Mouse (Mus musculus) ES-Bruce4 (cell line): ENCODE results near the gene Bank1. TPM values are rescaled to one million over a fixed set of nuclear protein-coding genes. Genes with fewer than 3 reads are reported as not detected.

Experiments used
- H3K27ac ChIP-seq: 2 replicates; pipeline ENCODE4 v1.5.1; 2012; ENCODE audit warnings: low read length, inconsistent platforms; ENCODE audit not compliant: insufficient read depth
- H3K27me3 ChIP-seq: 2 replicates; pipeline ENCODE4 v1.6.1; 2012; ENCODE audit warnings: mild to moderate bottlenecking, low read length, inconsistent platforms; ENCODE audit not compliant: control insufficient read depth, poor library complexity, insufficient read depth, severe bottlenecking
- H3K36me3 ChIP-seq: 2 replicates; pipeline ENCODE4 v1.6.1; 2012; ENCODE audit warnings: inconsistent platforms, mild to moderate bottlenecking, low read length, moderate library complexity; ENCODE audit not compliant: control insufficient read depth, poor library complexity, insufficient read depth, severe bottlenecking
- H3K4me1 ChIP-seq: one replicate; pipeline ENCODE4 v1.8.1; 2011; ENCODE audit warnings: low read length; ENCODE audit not compliant: control insufficient read depth, insufficient read depth
- H3K4me3 ChIP-seq: 2 replicates; pipeline ENCODE4 v1.5.1; 2011; ENCODE audit warnings: low read depth, mild to moderate bottlenecking, low read length
- H3K9ac ChIP-seq: 2 replicates; pipeline ENCODE4 v1.6.1; 2012; ENCODE audit warnings: low read depth, mild to moderate bottlenecking, inconsistent platforms; ENCODE audit not compliant: poor library complexity, severe bottlenecking
- H3K9me3 ChIP-seq: replicated peaks from 2 replicates; pipeline ENCODE4 v1.6.1; 2012; ENCODE audit warnings: mild to moderate bottlenecking, low read length, inconsistent platforms; ENCODE audit not compliant: control insufficient read depth, poor library complexity, insufficient read depth, severe bottlenecking
- CTCF ChIP-seq: IDR thresholded peaks from one replicate; pipeline ENCODE4 v1.8.1; 2011; ENCODE audit warnings: low read depth, low read length
- EP300 ChIP-seq: IDR thresholded peaks from 2 replicates; pipeline ENCODE4 v1.6.1; 2011; ENCODE audit warnings: low read depth, low read length; ENCODE audit not compliant: insufficient read depth
- POLR2A ChIP-seq: IDR thresholded peaks from one replicate; pipeline ENCODE4 v1.8.1; 2011; ENCODE audit warnings: low read length; ENCODE audit not compliant: insufficient read depth
- polyA plus RNA-seq: library from polyadenylated mRNA; stranded (reverse); fragments of >200 nt; gene quantifications from 2 replicates; pipeline ENCODE4 v1.2.4, GENCODE M21; 2011; ENCODE audit warnings: low read depth; ENCODE audit not compliant: missing spikeins, insufficient read depth, insufficient read length

Bank1 gene
- not detected in 2 replicates for polyA plus RNA-seq

DNA sequence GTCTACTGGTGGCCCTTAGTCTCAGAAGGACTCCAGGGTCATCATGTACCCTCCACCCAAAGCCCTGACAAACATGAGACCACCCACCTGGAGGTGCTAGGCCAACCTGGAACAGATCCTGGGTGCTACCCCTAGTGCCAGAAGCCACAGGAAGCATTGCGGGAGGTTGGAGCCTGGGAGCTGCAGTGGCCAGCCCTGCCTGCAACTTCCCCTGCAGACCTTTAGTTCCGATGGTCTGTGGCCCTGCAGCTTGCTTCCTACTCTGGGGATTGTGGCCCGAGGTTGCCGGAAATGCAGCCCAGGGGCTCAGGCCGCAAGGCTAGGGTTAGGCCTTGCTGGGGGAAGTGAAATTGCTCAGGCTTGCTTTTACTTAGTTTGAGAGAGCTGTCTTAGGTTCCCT, at the start of gene Bank1:
Bank1 (minus strand) TSS at position 284 of the 400 bp plus-strand sequence.
- H3K36me3 ChIP-seq = no peaks in the 10 kb centered on the region
- H3K9me3 ChIP-seq = no peaks in the 10 kb centered on the region
- no peak within 1 kb of the TSS for H3K4me3 ChIP-seq
- TF ChIP-seq EP300 (no peak), CTCF (no peak), POLR2A (no peak)
- no peak within 1 kb of the TSS for H3K27ac ChIP-seq
- H3K9ac ChIP-seq = no peak within 1 kb of the TSS
- H3K27me3 ChIP-seq = no peaks in the 10 kb centered on the region
- no peaks in the 10 kb centered on the region for H3K4me1 ChIP-seq

DNA sequence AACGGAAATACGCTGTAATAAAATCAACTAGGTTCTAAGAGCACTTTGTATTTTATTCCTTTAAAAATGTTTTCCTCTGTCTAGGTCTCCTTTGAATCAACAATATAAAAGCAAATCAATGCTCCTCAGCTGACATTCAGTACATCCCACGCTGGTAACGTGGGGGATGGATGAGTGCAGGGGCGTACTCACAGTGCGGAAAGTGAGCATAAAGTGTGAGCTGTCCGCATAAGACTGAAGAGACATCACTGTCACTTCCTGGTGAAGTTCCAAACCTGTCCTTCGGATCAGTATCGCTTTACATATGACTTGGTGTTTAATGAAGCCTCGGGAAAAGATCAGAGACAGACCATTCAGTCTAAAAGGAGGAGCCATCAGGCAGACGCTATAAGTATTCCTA, 44.0 kb upstream of the Bank1 start:
- no peak for TF ChIP-seq EP300
- TF ChIP-seq POLR2A = no peak
- TF ChIP-seq CTCF = no peak
- no peak overlapping the region for H3K9ac ChIP-seq
- H3K4me1 ChIP-seq = no peaks in the 10 kb centered on the region
- no peaks in the 10 kb centered on the region for H3K9me3 ChIP-seq
- H3K4me3 ChIP-seq = no peak overlapping the region
- H3K36me3 ChIP-seq = no peaks in the 10 kb centered on the region
- H3K27ac ChIP-seq = no peak overlapping the region
- no peaks in the 10 kb centered on the region for H3K27me3 ChIP-seq

DNA sequence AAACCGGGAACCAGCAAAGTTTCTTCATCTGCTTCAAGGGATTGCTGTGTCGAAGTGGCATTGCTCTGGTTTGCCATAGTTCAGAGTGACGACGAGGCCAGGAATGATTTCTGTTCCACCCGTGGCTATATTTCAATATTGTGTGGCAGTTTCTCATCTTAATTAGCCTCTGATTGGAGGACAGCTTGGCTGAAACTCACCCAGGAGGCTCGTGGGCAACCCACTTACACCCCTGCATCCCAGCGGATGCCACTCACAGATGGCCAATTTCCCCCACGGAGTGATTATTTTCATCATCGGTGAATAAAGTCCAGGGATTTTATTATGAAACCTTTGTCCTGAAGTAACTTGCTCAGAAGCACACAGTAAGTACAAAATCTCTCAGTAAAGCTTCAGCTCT, 43.6 kb upstream of the Bank1 start:
- no peaks in the 10 kb centered on the region for H3K36me3 ChIP-seq
- no peak overlapping the region for H3K9ac ChIP-seq
- no peaks in the 10 kb centered on the region for H3K4me1 ChIP-seq
- no peak for TF ChIP-seq EP300
- no peak for TF ChIP-seq POLR2A
- no peak for TF ChIP-seq CTCF
- H3K27ac ChIP-seq = no peak overlapping the region
- no peaks in the 10 kb centered on the region for H3K27me3 ChIP-seq
- no peak overlapping the region for H3K4me3 ChIP-seq
- H3K9me3 ChIP-seq = no peaks in the 10 kb centered on the region

DNA sequence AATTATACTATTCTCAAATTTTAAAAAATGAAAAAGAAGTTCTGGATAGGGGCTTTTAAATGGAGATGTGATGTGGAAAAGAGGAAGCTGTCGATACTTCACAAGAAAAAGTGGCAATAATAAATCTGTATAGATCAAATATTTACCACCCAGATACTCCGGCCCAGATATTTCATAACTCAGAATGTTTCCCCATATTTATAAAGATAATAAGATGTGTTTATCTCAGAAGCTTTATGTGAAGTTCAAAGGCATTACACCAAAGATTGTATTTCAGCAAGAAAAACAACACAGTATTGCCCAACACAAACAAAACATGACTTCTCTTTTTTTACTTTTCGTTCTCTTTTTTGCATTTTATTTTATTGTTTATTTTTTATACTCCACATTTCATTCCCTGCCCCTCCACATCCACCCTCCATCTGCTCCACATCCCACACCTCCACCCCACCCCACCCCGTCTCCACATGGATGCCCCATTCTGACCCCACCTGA, 42.7 kb upstream of the Bank1 start:
- Histone ChIP-seq H3K9me3 (no peaks in the 10 kb centered on the region), H3K36me3 (no peaks in the 10 kb centered on the region), H3K27ac (no peak overlapping the region), H3K9ac (no peak overlapping the region), H3K4me3 (no peak overlapping the region), H3K27me3 (no peaks in the 10 kb centered on the region), H3K4me1 (no peaks in the 10 kb centered on the region)
- TF ChIP-seq CTCF (no peak), EP300 (no peak), POLR2A (no peak)

DNA sequence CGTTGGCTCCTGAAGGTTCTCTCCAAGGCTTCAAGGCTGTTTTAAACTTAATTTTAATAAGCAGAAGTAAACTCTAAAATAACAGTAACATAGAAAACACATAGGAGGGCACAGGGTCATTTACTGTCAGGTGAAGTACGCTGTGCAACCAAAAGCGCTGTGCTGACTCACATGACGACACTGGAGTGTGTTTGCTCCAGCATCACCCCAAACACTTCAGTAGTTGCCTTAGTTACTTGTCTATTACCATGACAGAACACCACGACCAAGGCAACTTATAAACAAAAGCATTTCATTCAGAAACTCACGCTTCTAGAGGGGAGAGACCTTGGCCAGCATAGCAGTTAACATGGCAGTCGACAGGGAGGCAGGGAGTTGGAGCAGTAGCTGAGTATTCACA, 23.8 kb upstream of the Bank1 start:
- no peak for TF ChIP-seq POLR2A
- no peak for TF ChIP-seq EP300
- TF ChIP-seq CTCF = no peak
- Histone ChIP-seq H3K27ac (no peak overlapping the region), H3K9me3 (no peaks in the 10 kb centered on the region), H3K36me3 (no peaks in the 10 kb centered on the region), H3K4me3 (no peak overlapping the region), H3K9ac (no peak overlapping the region), H3K4me1 (no peaks in the 10 kb centered on the region), H3K27me3 (no peaks in the 10 kb centered on the region)

DNA sequence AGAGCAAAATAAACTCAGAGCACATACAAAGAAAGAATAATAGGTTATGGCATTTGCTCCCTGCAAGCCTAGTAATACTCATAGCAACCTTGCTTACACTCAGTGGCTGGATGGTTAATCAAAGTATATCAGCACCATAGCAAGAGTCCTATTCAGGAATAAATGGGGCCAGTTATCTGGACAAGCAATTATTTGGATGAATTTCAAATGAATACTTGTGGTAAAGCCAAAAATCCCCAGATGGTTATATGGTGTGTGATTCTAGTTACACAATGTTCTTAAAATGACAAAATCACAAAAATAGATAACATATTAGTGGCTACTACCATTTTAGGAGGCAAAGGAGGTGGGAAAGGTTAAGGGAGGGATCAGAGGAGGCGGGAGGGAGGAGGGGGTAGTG, 22.7 kb upstream of the Bank1 start:
- TF ChIP-seq POLR2A = no peak
- no peak for TF ChIP-seq CTCF
- no peak for TF ChIP-seq EP300
- no peaks in the 10 kb centered on the region for H3K27me3 ChIP-seq

DNA sequence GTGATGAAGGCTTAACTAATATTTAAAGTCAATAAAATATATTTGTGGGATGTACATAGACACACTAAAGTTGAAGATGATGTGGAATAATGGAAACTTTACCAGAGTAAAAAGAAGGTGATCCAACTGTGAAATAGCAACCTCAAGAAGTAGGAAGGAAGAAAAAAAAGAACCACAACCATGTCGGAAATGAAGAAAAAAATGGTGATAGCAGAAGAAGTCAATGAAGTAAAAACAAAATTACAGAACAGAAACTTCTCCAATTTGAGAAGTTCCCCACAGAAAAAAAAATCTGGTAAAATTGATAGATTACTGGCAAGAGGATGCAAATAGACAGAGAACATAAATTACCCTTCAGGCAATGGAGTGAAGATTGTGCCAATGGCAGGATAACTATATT, 21.4 kb upstream of the Bank1 start:
- Histone ChIP-seq H3K9me3 (no peaks in the 10 kb centered on the region), H3K4me3 (no peak overlapping the region), H3K27me3 (no peaks in the 10 kb centered on the region), H3K36me3 (no peaks in the 10 kb centered on the region), H3K4me1 (no peaks in the 10 kb centered on the region), H3K27ac (no peak overlapping the region), H3K9ac (no peak overlapping the region)
- TF ChIP-seq POLR2A (no peak), EP300 (no peak), CTCF (no peak)

More for the DNA sequence above, 22.7 kb upstream of the Bank1 start:
- no peaks in the 10 kb centered on the region for H3K4me1 ChIP-seq
- no peaks in the 10 kb centered on the region for H3K36me3 ChIP-seq
- no peak overlapping the region for H3K4me3 ChIP-seq
- no peaks in the 10 kb centered on the region for H3K9me3 ChIP-seq
- H3K27ac ChIP-seq = no peak overlapping the region
- H3K9ac ChIP-seq = no peak overlapping the region
